Mouse (Mus musculus): ENCODE data around the gene Cln3. TPM values are rescaled to one million over a fixed set of nuclear protein-coding genes. Genes with fewer than 3 reads are reported as not detected.

Cln3 gene
- polyA plus RNA-seq, 1 experiment from 2014 or later = 32.6 TPM

Small RNA genes lying within 50 kb of the gene (microRNA-seq; reads per million reads assigned to microRNA genes)
- 1.2 reads per million for gene Mir7059

Other genes starting within 250 kb of the Cln3 start
- gene Lat, start 216.2 kb downstream of the Cln3 start, polyA plus RNA-seq (2015; fragmentation: Nextera tagmentation; extraction: Ambion mirVana) = 0.56 and 31.7 TPM in 2 replicates
- 82.4 and 92.7 TPM in 2 replicates for gene Spns1, start 208.4 kb downstream of the Cln3 start, polyA plus RNA-seq (2015; fragmentation: Nextera tagmentation; extraction: Ambion mirVana)
- 2.4 and 2.8 TPM in 2 replicates for gene Nfatc2ip, start 189.1 kb downstream of the Cln3 start, polyA plus RNA-seq (2015; fragmentation: Nextera tagmentation; extraction: Ambion mirVana)
- gene Cd19, start 170.9 kb downstream of the Cln3 start, polyA plus RNA-seq (2015; fragmentation: Nextera tagmentation; extraction: Ambion mirVana) = 0.22 and 0.26 TPM in 2 replicates
- 22.2 and 22.9 TPM in 2 replicates for gene Rabep2, start 157.1 kb downstream of the Cln3 start, polyA plus RNA-seq (2015; fragmentation: Nextera tagmentation; extraction: Ambion mirVana)
- 6.5 and 12.7 TPM in 2 replicates for gene Atp2a1, start 122.7 kb downstream of the Cln3 start, polyA plus RNA-seq (2015; fragmentation: Nextera tagmentation; extraction: Ambion mirVana)
- gene Sh2b1, start 110.4 kb downstream of the Cln3 start, polyA plus RNA-seq (2015; fragmentation: Nextera tagmentation; extraction: Ambion mirVana) = 69.4 and 69.6 TPM in 2 replicates
- 139 and 147 TPM in 2 replicates for gene Tufm, start 98.5 kb downstream of the Cln3 start, polyA plus RNA-seq (2015; fragmentation: Nextera tagmentation; extraction: Ambion mirVana)
- gene Atxn2l, start 82.4 kb downstream of the Cln3 start, polyA plus RNA-seq (2015; fragmentation: Nextera tagmentation; extraction: Ambion mirVana) = 66.0 and 69.5 TPM in 2 replicates
- 178 and 194 TPM in 2 replicates for gene Eif3c, start 19.4 kb downstream of the Cln3 start, polyA plus RNA-seq (2015; fragmentation: Nextera tagmentation; extraction: Ambion mirVana)
- gene Apobr, start 875 bp downstream of the Cln3 start, polyA plus RNA-seq (2015; fragmentation: Nextera tagmentation; extraction: Ambion mirVana) = 0.22 and 1.3 TPM in 2 replicates
- gene Il27, start 9.1 kb upstream of the Cln3 start, polyA plus RNA-seq (2015; fragmentation: Nextera tagmentation; extraction: Ambion mirVana) = not detected in 2 replicates
- gene Nupr1, start 45.0 kb upstream of the Cln3 start, polyA plus RNA-seq (2015; fragmentation: Nextera tagmentation; extraction: Ambion mirVana) = 12.4 and 13.9 TPM in 2 replicates
- 53.2 and 64.5 TPM in 2 replicates for gene Sgf29, start 63.5 kb upstream of the Cln3 start, polyA plus RNA-seq (2015; fragmentation: Nextera tagmentation; extraction: Ambion mirVana)
- 3.4 and 5.1 TPM in 2 replicates for gene Sult1a1, start 90.6 kb upstream of the Cln3 start, polyA plus RNA-seq (2015; fragmentation: Nextera tagmentation; extraction: Ambion mirVana)
- gene Bola2, start 109.6 kb upstream of the Cln3 start, polyA plus RNA-seq (2015; fragmentation: Nextera tagmentation; extraction: Ambion mirVana) = 131 and 154 TPM in 2 replicates
- gene Slx1b, start 110.0 kb upstream of the Cln3 start, polyA plus RNA-seq (2015; fragmentation: Nextera tagmentation; extraction: Ambion mirVana) = 13.9 and 18.2 TPM in 2 replicates
- 120 and 192 TPM in 2 replicates for gene Coro1a, start 122.0 kb upstream of the Cln3 start, polyA plus RNA-seq (2015; fragmentation: Nextera tagmentation; extraction: Ambion mirVana)
- gene Mapk3, start 173.8 kb upstream of the Cln3 start, polyA plus RNA-seq (2015; fragmentation: Nextera tagmentation; extraction: Ambion mirVana) = 104 and 105 TPM in 2 replicates
- gene Gdpd3, start 180.5 kb upstream of the Cln3 start, polyA plus RNA-seq (2015; fragmentation: Nextera tagmentation; extraction: Ambion mirVana) = 1.0 and 1.5 TPM in 2 replicates
- gene Ypel3, start 191.1 kb upstream of the Cln3 start, polyA plus RNA-seq (2015; fragmentation: Nextera tagmentation; extraction: Ambion mirVana) = 187 and 207 TPM in 2 replicates
- 0.34 and 0.35 TPM in 2 replicates for gene Tbx6, start 195.7 kb upstream of the Cln3 start, polyA plus RNA-seq (2015; fragmentation: Nextera tagmentation; extraction: Ambion mirVana)
- 154 and 188 TPM in 2 replicates for gene Ppp4c, start 206.7 kb upstream of the Cln3 start, polyA plus RNA-seq (2015; fragmentation: Nextera tagmentation; extraction: Ambion mirVana)
- 48.2 and 54.4 TPM in 2 replicates for gene Fam57b, start 211.9 kb upstream of the Cln3 start, polyA plus RNA-seq (2015; fragmentation: Nextera tagmentation; extraction: Ambion mirVana)
- gene 4930451I11Rik, start 245.8 kb upstream of the Cln3 start, polyA plus RNA-seq (2015; fragmentation: Nextera tagmentation; extraction: Ambion mirVana) = not detected in 2 replicates

Measured in neural tube, embryonic 15.5 days (tissue).